Mouse (Mus musculus) midbrain, postnatal 0 days (tissue): ENCODE data around the gene Chuk. TPM values are rescaled to one million over a fixed set of nuclear protein-coding genes. Genes with fewer than 3 reads are reported as not detected.

ENCODE experiments used
- ATAC-seq: fragments of 200-750 bp; cut with Nextera tagmentation; 2 replicates; pipeline ENCODE4 v1.8.0; 2017; ENCODE audit warnings: moderate number of reproducible peaks, mild to moderate bottlenecking, moderate TSS enrichment, moderate library complexity; ENCODE audit not compliant: low FRiP score
- DNase-seq: peaks from one replicate; pipeline ENCODE4 v3.0.0-alpha.2; 2015; ENCODE audit warnings: low spot score
- H3K27ac ChIP-seq: fragments of 300-500 bp; sonication (generic); 2 replicates; pipeline ENCODE4 v1.5.1; 2014; ENCODE audit warnings: low read depth, mild to moderate bottlenecking, low read length, mixed read lengths
- H3K27me3 ChIP-seq: fragments of 300-500 bp; sonication (generic); 2 replicates; pipeline ENCODE4 v1.6.1; 2014; ENCODE audit warnings: low read length, control low read depth, mixed read lengths; ENCODE audit not compliant: insufficient read depth
- H3K36me3 ChIP-seq: fragments of 300-500 bp; sonication (generic); 2 replicates; pipeline ENCODE4 v1.6.1; 2014; ENCODE audit warnings: low read length, control low read depth, mixed read lengths; ENCODE audit not compliant: insufficient read depth
- H3K4me1 ChIP-seq: fragments of 300-500 bp; sonication (generic); 2 replicates; pipeline ENCODE4 v1.6.1; 2014; ENCODE audit warnings: mild to moderate bottlenecking, control low read depth, antibody characterized with exemption, low read length, mixed read lengths; ENCODE audit not compliant: insufficient read depth
- H3K4me2 ChIP-seq: fragments of 300-500 bp; sonication (generic); 2 replicates; pipeline ENCODE4 v1.6.1; 2014; ENCODE audit warnings: low read depth, mild to moderate bottlenecking, low read length, mixed read lengths; ENCODE audit not compliant: poor library complexity, severe bottlenecking
- H3K4me3 ChIP-seq: fragments of 300-500 bp; sonication (generic); 2 replicates; pipeline ENCODE4 v1.5.1; 2014; ENCODE audit warnings: low read depth, mild to moderate bottlenecking, low read length, moderate library complexity
- H3K9ac ChIP-seq: fragments of 300-500 bp; sonication (generic); replicated peaks from 2 replicates; pipeline ENCODE4 v1.6.1; 2014; ENCODE audit warnings: mild to moderate bottlenecking, low read length, moderate library complexity, mixed read lengths; ENCODE audit not compliant: poor library complexity, severe bottlenecking
- H3K9me3 ChIP-seq: fragments of 300-500 bp; sonication (generic); 2 replicates; pipeline ENCODE4 v1.6.1; 2016; ENCODE audit warnings: low read length, control low read depth
- CTCF ChIP-seq: IDR thresholded peaks from 2 replicates; pipeline ENCODE4 v1.5.1; 2016; ENCODE audit warnings: antibody characterized with exemption, mild to moderate bottlenecking
- WGBS: fragments of 180-500 bp; shearing (Covaris S2); extraction: QIAGEN DNeasy Blood & Tissue Kit; methylation state at CpG from one replicate; pipeline ENCODE4 v1.1.7; 2014; 5-methylcytosine and 5-hydroxymethylcytosine counted together
- polyA plus RNA-seq: library from polyadenylated mRNA; unstranded; fragments of >200 nt; fragmentation: Nextera tagmentation; extraction: Ambion mirVana; gene quantifications from 2 replicates; pipeline ENCODE4 v1.2.1, GENCODE M21; 2015
- total RNA-seq: library from RNA; depleted of rRNA; stranded (reverse); fragments of >200 nt; gene quantifications from 2 replicates; pipeline ENCODE4 v1.2.3, GENCODE M21; 2014; rRNA removed

The Chuk gene
- total RNA-seq (40.7 and 52.4 TPM in 2 replicates), polyA plus RNA-seq (31.6 and 34.7 TPM in 2 replicates)

- Histone ChIP-seq H3K36me3 (peaks cover 16% of the 10 kb centered on the region; the same call in 1 of the 2 replicates), H3K27me3 (no peaks in the 10 kb centered on the region), H3K9ac (peak within 1 kb of the TSS; percentile 92), H3K9me3 (no peaks in the 10 kb centered on the region), H3K4me2 (peak within 1 kb of the TSS; percentile 73), H3K4me3 (peak within 1 kb of the TSS; percentile 86), H3K27ac (peak within 1 kb of the TSS; percentile 82), H3K4me1 (0 out of 2 replicates have a peak, but pooled peaks cover 3% of the 10 kb centered on the region)
- ATAC-seq, result peak; percentile 97
- TF ChIP-seq CTCF, result no peak
- peak; percentile 97 for DNase-seq
- under 1% methylated on average over 67 of the region's 67 CpGs for WGBS
Observed at GRCm38 (mm10) chr19:44106831-44107660, at the start of gene Chuk. Gene Chuk (minus strand): TSS chr19:44107480.

GRCm38 (mm10) chr19:44157005-44157404, 49.7 kb upstream of the Chuk start:
- H3K9me3 ChIP-seq, result no peaks in the 10 kb centered on the region
- ATAC-seq, result no peak
- 95% methylated on average over 10 of the region's 10 CpGs for WGBS
- H3K36me3 ChIP-seq, result no peaks in the 10 kb centered on the region
- no peak for TF ChIP-seq CTCF
- no peak overlapping the region for H3K4me2 ChIP-seq
- H3K9ac ChIP-seq, result no peak overlapping the region
- no peaks in the 10 kb centered on the region; the same call in 1 of the 2 replicates for H3K27me3 ChIP-seq
- no peak for DNase-seq
- no peaks in the 10 kb centered on the region for H3K4me1 ChIP-seq
- H3K4me3 ChIP-seq, result no peak overlapping the region
- no peak overlapping the region for H3K27ac ChIP-seq

GRCm38 (mm10) chr19:44153781-44154180, 46.5 kb upstream of the Chuk start:
- DNase-seq (no peak), ATAC-seq (no peak)
- no peak overlapping the region for H3K27ac ChIP-seq
- H3K9me3 ChIP-seq, result no peaks in the 10 kb centered on the region
- H3K9ac ChIP-seq, result no peak overlapping the region
- no peaks in the 10 kb centered on the region for H3K36me3 ChIP-seq
- 91% methylated on average over 5 of the region's 5 CpGs for WGBS
- H3K27me3 ChIP-seq, result no peaks in the 10 kb centered on the region; the same call in 1 of the 2 replicates
- H3K4me2 ChIP-seq, result no peak overlapping the region
- no peak overlapping the region for H3K4me3 ChIP-seq
- H3K4me1 ChIP-seq, result no peaks in the 10 kb centered on the region
- TF ChIP-seq CTCF, result no peak

- no peak for DNase-seq
- WGBS, result 83% methylated on average over 2 of the region's 2 CpGs
- Histone ChIP-seq H3K27me3 (no peaks in the 10 kb centered on the region; the same call in 1 of the 2 replicates), H3K4me3 (no peak overlapping the region), H3K4me2 (no peak overlapping the region), H3K36me3 (peaks cover 5% of the 10 kb centered on the region; the same call in 1 of the 2 replicates), H3K9ac (no peak overlapping the region), H3K9me3 (no peaks in the 10 kb centered on the region), H3K27ac (no peak overlapping the region), H3K4me1 (no peaks in the 10 kb centered on the region)
- no peak for TF ChIP-seq CTCF
- ATAC-seq, result no peak
Observed at GRCm38 (mm10) chr19:44148991-44149390, 41.7 kb upstream of the Chuk start.

- Histone ChIP-seq H3K27me3 (no peaks in the 10 kb centered on the region; the same call in 1 of the 2 replicates), H3K4me3 (no peak overlapping the region), H3K4me2 (no peak overlapping the region), H3K36me3 (peaks cover 10% of the 10 kb centered on the region; the same call in 1 of the 2 replicates), H3K9me3 (no peaks in the 10 kb centered on the region), H3K4me1 (no peaks in the 10 kb centered on the region), H3K9ac (no peak overlapping the region), H3K27ac (no peak overlapping the region)
- no peak for DNase-seq
- WGBS, result 29% methylated on average over 2 of the region's 2 CpGs
- no peak for ATAC-seq
- peak; percentile 20 for TF ChIP-seq CTCF
Observed at GRCm38 (mm10) chr19:44148345-44148744, 41.1 kb upstream of the Chuk start.

GRCm38 (mm10) chr19:44146951-44147350, 39.7 kb upstream of the Chuk start:
- H3K36me3 ChIP-seq, result peaks cover 18% of the 10 kb centered on the region
- H3K4me2 ChIP-seq, result no peak overlapping the region
- no peak overlapping the region for H3K4me3 ChIP-seq
- no peaks in the 10 kb centered on the region for H3K9me3 ChIP-seq
- DNase-seq, result no peak
- no peak for ATAC-seq
- TF ChIP-seq CTCF, result no peak
- no peak overlapping the region for H3K27ac ChIP-seq
- H3K27me3 ChIP-seq, result no peaks in the 10 kb centered on the region; the same call in 1 of the 2 replicates
- 97% methylated on average over 8 of the region's 8 CpGs for whole genome bisulfite sequencing
- H3K9ac ChIP-seq, result no peak overlapping the region
- H3K4me1 ChIP-seq, result no peaks in the 10 kb centered on the region
